Mouse (Mus musculus): Measurements from ENCODE around the gene Ftsj3.
A peak's percentile ranks its signal among the peaks of the same experiment; 100 is the strongest.
"Not testable (repeated sequence)": the region's sequence is repeated elsewhere in the genome, so short reads cannot be mapped to it uniquely, and the experiment has no call there.

Ftsj3 gene

DNA sequence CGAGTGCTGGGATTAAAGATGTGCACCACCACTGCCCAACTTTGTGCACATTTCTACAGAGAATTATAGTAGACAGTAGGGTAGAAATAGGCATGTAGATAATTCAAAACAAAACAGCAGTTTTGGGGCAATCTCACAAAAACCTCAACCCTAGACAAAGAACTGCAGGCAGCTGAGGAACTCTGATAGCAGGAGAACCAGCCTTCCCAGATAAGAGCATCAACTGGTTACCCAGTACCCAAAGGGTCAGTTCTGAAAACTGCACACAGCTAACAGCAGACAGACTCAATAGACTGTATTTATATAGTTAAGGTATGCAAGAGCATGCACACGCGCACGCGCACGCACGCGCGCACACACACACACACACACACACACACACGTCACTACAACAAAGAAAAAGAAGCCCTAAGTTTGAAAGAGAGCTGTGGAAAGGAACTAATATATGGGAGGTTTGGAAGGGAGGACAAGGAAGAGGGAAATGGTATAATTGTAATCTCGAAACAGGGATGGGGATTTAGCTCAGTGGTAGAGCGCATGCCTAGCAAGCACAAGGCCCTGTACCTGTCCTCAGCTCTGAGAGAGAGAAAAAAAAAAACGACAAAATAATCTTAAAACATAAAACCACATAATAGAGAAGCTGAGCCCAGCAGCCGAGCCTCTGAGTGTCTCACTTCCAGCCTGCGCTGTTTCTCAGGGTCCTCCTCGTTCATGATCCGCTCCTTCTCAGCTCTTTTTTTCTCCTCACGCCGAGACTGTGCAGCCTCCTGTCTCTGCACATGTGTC, 54.3 kb downstream of the Ftsj3 start:
- DNase-seq (ENCODE audit: low spot score) = no peak

DNA sequence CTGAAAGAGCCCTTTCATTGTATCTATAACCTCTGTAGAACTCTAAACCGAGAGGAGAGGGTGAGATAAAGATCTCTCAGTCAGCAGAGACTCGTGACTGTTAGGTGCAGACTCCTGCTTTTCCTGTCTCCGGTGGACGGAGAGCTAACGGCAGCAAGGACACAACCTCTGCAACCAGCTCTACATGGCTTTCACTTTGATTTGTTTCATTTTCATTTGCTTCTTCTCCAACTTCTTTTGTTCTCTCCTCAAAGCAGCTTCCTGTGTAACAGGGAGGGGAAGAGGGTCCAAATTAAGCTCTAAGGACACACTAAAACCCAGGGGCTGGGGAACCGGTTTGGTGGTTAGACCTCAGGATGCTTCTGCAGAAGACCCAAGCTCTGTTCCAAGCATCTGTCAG, 55.1 kb downstream of the Ftsj3 start:
- peak; percentile 26 for DNase-seq (ENCODE audit: low spot score)

DNA sequence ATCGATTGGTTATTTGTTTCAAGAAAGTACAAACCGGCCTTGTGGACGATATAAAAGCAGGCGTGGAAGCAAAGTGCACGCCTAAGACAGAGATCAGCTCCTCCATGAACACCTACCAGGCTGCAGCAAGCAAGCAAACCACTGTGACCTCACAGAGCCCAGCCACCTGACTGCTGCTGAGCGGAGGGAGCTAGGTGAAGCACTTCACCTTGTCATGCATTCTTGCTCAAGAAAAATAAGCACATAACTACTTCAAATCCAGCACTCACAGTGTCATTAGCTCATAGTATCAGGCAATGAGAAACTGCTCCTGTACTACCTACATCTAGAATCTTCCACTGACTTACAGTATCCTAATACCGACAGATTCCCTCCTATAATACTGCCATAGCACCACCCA, 55.9 kb downstream of the Ftsj3 start:
- DNase-seq (ENCODE audit: low spot score) = not testable (repeated sequence)

Data from MN1 (cell line).